Mouse (Mus musculus) telencephalon, adult 2 months (tissue): ENCODE measurements around the gene Cep164.
"Not testable (repeated sequence)": the region's sequence is repeated elsewhere in the genome, so short reads cannot be mapped to it uniquely, and the experiment has no call there.

Experiments
- DNase-seq: peaks from one replicate; pipeline ENCODE4 v3.0.0-alpha.2; 2011; ENCODE audit warnings: low read depth, low spot score

Gene Cep164

DNA sequence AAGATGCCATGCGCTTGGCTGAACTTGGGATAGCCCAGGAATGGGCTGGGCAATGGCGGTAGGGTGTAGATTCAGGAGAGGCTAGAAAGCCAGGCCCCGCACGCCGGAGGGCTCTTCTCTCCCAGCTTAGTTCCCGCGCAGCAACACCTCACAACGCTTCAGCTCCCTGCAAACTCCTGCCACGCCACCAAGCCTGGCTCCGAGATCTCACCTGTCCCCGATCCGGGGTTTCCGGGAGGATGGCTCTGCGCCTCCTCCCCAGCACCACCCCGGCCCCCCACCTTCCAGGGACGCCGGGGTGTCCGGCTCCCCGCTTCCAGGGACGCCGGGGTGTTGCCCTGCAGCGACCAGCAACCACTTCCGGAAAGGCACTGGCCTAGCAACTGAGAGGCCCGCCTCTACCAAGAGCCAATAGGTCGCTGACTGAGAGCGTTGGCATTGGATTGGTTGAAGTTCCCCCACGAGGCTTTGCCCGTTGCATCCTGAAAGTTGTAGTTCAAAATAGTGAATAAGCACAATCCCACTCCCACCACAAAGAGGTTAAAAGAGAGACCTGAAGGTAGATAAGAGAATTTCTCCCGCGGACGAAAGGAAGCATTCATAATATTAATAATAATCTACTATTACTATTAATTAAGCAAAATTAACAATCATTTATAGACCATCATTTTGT lies at the start of gene Cep164:
Gene Cep164, minus strand, starts transcription at position 401 of the 673 bp plus-strand sequence.
- DNase-seq = peak; percentile 93

DNA sequence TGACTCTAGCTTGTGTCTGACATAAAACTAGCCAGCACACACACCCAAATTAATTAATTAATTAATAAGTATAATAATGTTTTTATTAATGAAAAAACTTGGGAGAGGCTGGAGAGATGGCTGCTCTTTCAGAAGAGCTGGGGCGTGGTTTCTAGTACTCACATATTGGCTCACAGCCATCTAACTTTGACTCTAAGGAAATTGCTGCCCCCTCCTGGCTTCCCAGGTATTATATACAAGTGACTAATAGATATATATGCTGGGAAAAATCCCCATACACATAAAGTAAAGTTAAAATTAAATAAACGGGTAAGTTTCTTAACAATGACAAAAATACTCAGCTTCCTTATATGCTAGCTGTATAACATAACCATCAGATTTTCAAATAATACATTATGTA lies 49.4 kb upstream of the Cep164 start:
- DNase-seq = no peak

DNA sequence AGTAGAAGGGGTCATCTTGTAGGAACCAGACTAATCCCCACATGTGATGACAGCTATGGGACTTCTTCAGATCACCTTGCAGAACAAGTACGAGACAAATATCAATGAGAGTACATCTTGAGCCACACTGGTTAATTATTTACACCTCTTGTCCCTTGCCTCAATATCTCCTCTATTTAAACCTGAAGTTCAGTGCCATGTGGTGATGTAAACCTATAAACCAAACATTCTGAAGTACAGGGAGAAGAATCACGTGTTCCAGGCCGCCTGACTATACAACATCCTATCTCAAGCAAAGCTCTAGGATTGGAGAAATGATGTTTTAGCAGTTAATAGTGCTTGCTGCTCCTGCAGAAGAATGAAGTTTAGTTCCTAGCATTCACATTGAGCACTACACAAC lies 41.8 kb upstream of the Cep164 start:
- DNase-seq = no peak

GRCm38 (mm10) chr9:45869181-45869580 lies 40.7 kb upstream of the Cep164 start:
- no peak for DNase-seq

GRCm38 (mm10) chr9:45861813-45862212 lies 33.3 kb upstream of the Cep164 start:
- DNase-seq = no peak

GRCm38 (mm10) chr9:45859364-45859763 lies 30.9 kb upstream of the Cep164 start:
- no peak for DNase-seq

- DNase-seq = peak; percentile 44
These were observed 25.6 kb upstream of the Cep164 start for GRCm38 (mm10) chr9:45854136-45854535.

DNA sequence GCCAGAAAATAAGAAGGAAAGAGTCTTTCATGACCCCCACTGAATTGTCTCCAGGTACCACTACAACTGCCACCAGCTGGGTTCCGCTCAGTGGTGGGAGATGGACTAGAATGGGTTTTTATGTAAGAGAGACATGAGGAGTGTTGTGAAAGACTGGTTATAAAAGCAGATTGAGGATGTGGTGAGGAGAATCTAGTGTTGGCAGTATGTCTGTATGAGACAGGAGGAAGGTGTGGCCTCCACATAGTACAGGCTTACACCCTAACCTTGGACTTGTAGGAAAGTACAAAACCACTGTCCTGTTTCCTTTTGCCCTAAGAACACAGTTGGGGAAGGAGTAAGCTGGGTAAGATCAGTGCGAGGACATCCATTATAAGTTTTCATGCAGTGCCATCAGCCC lies 25.2 kb upstream of the Cep164 start:
- no peak for DNase-seq

GRCm38 (mm10) chr9:45851776-45852175 lies 23.3 kb upstream of the Cep164 start:
- no peak for DNase-seq

GRCm38 (mm10) chr9:45851330-45851729 lies 22.8 kb upstream of the Cep164 start:
- no peak for DNase-seq

DNA sequence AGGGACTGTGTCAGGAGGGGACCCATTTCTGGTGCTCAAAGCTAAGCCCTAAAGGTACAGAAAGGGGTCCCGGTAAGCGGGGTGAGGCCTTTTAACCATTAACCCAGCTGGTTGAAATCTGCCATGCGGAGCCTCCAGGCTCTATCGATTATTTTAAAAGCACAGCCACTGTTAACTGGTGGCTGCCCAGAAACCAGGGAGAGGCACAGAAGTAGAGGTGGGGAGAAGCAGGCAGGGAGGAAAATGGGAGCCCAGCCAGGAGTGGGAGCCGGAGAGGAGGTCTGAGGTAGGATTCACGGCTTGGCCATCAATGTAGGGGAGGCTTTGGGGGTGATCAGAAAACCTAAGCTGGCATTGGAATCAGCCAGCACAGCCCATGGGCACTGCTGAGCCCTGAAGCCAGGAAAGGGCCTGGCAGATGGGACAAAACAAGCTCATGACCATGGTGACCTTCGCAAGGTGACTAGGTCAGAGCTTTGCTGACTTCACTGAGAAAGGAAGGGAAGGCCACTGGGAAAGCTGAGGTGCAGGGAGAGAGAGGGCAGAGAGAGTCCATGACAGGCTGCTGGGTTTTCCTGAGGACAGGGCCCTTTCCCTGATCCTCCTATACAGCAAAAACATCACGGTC lies 22.2 kb upstream of the Cep164 start:
- no peak for DNase-seq

DNA sequence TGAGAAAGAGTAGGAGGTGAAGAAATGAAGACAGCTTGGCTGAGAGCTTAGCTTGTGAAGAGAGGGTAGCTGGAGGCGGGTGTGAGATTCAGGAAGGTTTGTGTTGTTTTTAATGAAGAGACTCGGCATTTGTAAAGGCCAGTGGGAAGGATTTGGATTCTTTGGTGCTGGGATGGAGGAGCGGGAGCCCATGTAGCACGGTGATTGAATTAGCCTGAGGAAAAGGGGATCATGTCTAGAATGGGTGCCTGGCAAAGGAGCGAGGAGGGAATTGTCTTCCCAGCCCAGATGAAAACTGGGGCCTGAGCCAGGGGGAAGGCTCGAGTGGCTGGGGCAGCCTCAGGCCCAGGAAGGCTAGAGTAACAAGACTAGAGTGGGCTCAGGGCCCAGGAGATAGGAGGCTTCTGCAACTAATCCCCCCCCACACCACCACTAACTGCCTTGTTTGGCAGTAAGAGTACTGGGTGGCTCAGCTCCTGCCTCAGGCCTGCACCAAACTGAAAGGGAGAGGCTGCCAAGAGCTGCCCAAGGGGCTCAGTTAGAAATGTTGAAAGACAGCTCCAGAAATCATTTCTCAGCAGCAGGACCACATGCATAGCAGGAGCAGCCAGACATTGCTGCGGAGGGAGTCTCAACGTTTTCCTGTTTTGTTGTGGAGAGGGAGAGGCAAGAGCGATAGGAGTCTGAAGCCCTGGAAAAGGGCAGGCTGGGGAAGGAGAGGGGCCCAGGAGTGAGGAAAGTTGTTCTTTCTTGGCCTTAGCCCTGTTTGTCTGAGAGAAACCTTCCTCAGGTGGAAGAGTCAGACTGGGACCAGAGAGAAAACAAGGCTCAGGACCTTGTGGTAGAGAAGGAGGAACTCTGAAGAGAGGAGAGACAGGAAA lies 21.3 kb upstream of the Cep164 start:
- peak; percentile 91 for DNase-seq

GRCm38 (mm10) chr9:45846891-45847460 lies 18.5 kb upstream of the Cep164 start:
- DNase-seq = no peak

GRCm38 (mm10) chr9:45846176-45846575 lies 17.7 kb upstream of the Cep164 start:
- not testable (repeated sequence) for DNase-seq

GRCm38 (mm10) chr9:45845541-45845940 lies 17.1 kb upstream of the Cep164 start:
- no peak for DNase-seq

DNA sequence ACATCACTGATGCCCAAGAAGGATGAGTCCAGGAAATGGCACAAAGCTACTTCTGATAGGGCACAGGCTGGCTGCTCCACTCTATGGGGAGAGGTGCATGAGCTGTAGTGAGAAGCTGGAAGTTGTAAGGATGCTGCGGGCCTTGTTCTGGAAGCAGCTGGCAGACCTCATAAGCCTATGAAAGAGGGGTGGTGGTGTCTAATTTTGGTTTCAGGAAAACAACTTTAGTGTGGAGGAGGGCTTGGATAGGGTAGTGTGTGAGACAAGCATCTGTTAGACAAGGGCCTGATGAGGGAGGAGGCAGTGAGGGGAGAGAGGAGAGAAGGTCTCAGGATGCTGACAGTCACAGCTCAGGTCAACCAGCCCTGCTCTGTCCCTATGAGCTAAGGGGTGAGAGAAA lies 15.3 kb upstream of the Cep164 start:
- DNase-seq = peak; percentile 69

DNA sequence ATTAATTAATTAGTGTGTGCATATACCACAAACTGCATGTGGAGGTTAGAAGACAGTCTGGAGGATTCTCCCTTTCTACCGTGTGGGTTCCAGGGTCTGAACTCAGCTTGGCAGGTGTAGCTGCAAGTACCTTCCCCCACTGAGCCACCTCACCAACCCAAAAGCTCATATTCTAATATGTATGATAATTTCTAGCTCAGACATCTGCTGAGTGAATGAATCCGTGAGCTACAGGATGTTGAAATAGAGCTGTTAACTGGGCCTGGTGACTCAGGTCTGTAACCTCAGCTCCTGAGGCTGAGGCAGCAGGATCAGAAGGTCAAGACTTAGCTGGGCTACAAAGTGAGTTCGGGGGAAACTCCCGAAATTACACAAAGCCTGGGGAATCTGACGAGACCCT lies 14.5 kb upstream of the Cep164 start:
- no peak for DNase-seq

DNA sequence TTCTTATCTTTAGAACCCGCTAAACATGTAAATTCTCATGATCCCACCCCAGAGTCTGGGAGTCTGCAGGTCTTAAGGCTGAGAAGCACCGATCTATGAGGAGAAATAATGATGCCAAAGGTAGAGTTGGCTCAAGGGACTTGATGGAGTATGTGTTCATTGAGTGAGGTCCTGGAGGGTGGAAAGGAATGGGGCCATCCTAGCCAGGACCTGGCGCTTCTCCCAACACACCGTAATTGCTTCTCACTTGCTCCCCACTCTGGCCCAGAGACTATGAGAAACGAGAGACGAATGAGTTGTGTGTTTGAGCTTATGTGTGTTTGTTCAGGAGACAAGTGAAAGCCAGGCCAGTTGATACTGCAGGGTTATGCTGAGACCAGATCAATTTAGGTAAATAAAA lies 13.0 kb upstream of the Cep164 start:
- DNase-seq = no peak

DNA sequence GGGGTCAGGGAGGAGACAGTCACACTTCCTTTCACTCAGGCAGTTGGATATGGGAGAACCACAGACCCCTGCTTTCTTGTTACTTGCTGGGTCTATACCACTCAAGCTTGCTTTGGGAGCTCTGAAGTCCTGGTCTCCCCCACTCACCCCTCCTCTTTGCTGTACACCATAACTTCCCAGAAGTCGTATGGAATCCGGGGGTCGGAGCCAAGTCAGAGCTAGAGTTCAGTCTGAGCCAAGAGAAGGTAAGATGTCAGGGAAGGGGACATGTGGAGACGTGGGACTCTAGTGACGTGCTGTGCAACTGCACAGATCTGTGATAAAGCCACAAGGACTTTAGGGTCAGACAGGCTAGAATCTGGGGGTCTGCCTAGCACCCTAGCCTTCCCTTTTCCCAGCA lies 11.8 kb upstream of the Cep164 start:
- DNase-seq = no peak

- DNase-seq = no peak
These were observed 11.4 kb upstream of the Cep164 start for GRCm38 (mm10) chr9:45839982-45840300.

GRCm38 (mm10) chr9:45839139-45839981 lies 10.9 kb upstream of the Cep164 start:
- no peak for DNase-seq
